Mouse (Mus musculus) lung, adult 2 months (tissue): ENCODE results near the gene Arhgap35. TPM values are rescaled to one million over a fixed set of nuclear protein-coding genes. Genes with fewer than 3 reads are reported as not detected.
"Not testable (repeated sequence)": the region's sequence is repeated elsewhere in the genome, so short reads cannot be mapped to it uniquely, and the experiment has no call there.

ENCODE experiments used
- DNase-seq: peaks from one replicate; pipeline ENCODE4 v3.0.0; 2022
- H3K4me1 ChIP-seq: fragments of 200-500 bp; 2 replicates; pipeline ENCODE4 v1.6.1; 2011; ENCODE audit warnings: low read length; ENCODE audit not compliant: control insufficient read depth, insufficient read depth
- H3K4me3 ChIP-seq: fragments of 200-500 bp; replicated peaks from 2 replicates; pipeline ENCODE3; 2011; ENCODE audit warnings: low read depth, mild to moderate bottlenecking, control low read depth, low read length; ENCODE audit errors: extremely low read depth
- CTCF ChIP-seq: fragments of 200-500 bp; IDR thresholded peaks from 2 replicates; pipeline ENCODE4 v1.5.1; 2011; ENCODE audit warnings: mild to moderate bottlenecking, low read length, control low read depth; ENCODE audit not compliant: insufficient read depth
- POLR2A ChIP-seq: fragments of 200-500 bp; IDR thresholded peaks from 2 replicates; pipeline ENCODE4 v1.6.1; 2011; ENCODE audit warnings: low read depth, mild to moderate bottlenecking, control low read depth, low read length, borderline replicate concordance; ENCODE audit errors: extremely low read depth
- WGBS: fragments of 180-500 bp; shearing (Covaris S2); methylation state at CpG from one replicate; pipeline ENCODE4 v1.1.7; 2018; 5-methylcytosine and 5-hydroxymethylcytosine counted together
- polyA plus RNA-seq: library from polyadenylated mRNA; depleted of rRNA; stranded (reverse); fragments of >200 nt; gene quantifications from 2 replicates; pipeline ENCODE4 v1.2.3, GENCODE M21; 2012; rRNA removed

The Arhgap35 gene
- 22.3 and 27.2 TPM in 2 replicates for polyA plus RNA-seq

DNA sequence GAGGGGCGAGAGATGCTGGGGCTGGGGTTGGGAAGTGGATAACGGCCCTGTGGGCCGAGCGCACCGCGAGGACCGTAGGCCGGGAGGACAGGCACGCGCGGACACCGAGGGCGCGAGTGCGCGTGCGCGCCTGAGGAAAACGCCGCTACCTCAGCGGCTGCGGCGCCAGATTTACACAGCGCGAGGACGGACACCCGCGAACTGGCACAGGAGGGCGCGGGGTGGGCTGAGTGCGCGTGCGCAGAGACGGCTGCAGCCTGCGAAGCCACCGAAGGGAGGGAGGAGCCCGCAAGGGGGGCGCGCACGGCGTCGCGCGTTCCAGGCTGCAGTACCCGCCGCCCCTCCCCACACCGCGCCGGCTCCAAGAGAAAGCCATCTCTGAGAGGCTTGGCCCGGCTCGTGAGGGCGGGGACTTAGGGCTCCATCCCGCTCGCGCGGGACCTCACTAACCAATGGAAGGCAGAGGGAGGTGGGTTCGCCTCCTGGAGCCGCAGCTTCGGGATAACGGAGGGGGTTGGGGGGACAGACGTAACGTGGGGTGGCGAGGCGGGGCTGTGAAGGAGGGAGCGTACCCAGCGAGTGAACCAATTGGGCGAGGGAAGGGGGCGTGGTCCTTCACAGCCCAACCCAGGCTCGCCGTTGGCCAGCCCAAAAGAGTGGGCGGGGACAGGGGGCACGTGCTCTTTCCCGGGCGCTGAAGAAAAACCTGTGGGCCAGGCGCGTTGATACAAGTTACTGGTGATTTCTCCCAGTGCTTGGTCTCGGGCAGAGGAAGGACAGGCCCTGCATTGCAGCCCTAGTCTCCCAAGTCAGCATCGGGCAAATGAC is at the start of gene Arhgap35:
Arhgap35 (minus strand) TSS at position 106 of the 828 bp plus-strand sequence.
- peak within 1 kb of the TSS; percentile 98 for H3K4me3 ChIP-seq
- TF ChIP-seq POLR2A = peak; percentile 88
- no peak for TF ChIP-seq CTCF
- peak; percentile 97 for DNase-seq
- peaks cover 26% of the 10 kb centered on the region for H3K4me1 ChIP-seq
- WGBS = under 1% methylated on average over 78 of the region's 78 CpGs

DNA sequence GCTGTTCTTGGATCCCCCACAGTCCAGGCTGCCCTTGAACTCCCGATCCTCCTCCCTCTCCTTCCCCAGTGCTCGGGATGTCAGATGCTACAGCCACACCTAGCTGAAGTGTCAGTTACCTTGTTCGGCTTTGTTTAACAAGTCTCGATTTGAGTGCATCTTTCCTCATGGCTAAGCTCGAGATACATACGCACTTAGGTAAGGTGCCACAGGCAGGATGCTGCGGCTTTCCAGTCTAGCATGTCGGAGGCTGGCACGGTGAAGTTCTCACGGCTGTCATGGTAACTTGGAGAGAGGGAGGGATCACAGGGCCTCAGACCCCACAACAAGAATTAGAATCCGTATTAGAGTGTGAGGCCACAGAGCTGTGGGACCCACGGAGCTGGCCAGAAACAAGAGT is 29.5 kb upstream of the Arhgap35 start:
- WGBS = 67% methylated on average over 12 of the region's 12 CpGs
- no peak overlapping the region for H3K4me3 ChIP-seq
- DNase-seq = no peak
- no peaks in the 10 kb centered on the region for H3K4me1 ChIP-seq
- no peak for TF ChIP-seq POLR2A
- TF ChIP-seq CTCF = no peak

DNA sequence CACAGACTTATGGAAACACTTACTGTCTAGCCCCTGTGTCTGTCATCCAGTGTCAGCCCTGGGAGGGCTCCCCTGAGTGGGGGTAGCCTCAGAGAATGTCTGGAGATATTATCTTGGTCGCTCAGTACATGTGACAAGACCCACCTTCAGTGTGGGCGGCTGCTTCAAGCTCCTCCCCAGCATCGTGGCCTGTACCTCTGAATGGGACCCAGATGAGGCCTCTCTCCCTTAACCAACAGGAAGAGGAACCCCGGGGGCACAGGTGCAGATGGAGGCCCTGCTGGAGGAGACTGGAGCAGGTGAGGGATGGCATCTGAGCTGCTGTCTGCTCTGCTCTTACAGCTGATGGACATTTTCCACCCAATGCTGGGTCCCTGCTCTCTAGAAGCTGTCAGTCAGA is 28.3 kb upstream of the Arhgap35 start:
- not testable (repeated sequence) for DNase-seq, H3K4me3 ChIP-seq, H3K4me1 ChIP-seq
- WGBS = 27% methylated on average over 4 of the region's 4 CpGs

DNA sequence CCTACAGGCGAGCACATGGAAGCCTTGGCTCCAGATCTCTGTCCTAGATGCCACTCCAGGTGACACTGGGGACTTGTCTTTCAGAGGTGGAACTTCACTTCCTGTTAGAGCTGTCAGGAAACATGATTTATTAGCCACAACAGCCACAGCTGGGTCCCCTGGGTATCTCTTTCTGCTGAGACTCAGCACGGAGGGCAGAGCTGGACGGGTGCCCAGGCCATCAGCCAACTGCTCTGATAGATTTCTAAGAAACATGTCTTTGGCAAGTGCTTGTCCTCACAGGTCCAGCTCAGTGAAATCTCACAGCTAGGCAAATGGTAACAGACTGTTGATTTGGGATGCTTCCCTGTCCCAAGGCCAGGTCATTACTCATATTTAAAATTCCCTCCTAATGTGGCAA is 24.2 kb upstream of the Arhgap35 start:
- 42% methylated on average over 3 of the region's 3 CpGs for WGBS

DNA sequence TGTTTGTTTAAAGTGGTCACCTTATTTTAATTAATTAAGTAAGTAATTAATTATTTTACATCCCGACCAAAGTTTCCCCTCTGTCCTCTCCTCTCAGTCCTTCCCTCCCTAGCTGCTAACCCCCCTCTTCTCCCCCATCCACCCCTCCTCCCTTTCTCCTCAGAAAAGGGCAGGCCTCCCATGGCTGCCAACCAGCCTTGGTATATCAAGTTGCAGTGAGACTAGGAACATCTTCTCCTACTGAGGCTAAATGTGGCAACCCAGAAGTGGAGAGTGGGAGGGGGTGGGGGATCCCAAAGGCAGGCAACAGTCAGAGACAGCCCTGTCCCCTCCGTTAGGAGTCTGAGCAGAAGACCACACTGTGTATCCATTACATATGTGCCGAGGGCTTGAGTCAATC is 20.3 kb upstream of the Arhgap35 start:
- WGBS = 61% methylated on average over 3 of the region's 3 CpGs
- Histone ChIP-seq H3K4me3 (no peak overlapping the region), H3K4me1 (no peaks in the 10 kb centered on the region)
- no peak for DNase-seq
- TF ChIP-seq CTCF = no peak

More for the DNA sequence above, 24.2 kb upstream of the Arhgap35 start:
- Histone ChIP-seq H3K4me1 (no peaks in the 10 kb centered on the region), H3K4me3 (no peak overlapping the region)
- no peak for TF ChIP-seq CTCF
- no peak for TF ChIP-seq POLR2A
- no peak for DNase-seq

DNA sequence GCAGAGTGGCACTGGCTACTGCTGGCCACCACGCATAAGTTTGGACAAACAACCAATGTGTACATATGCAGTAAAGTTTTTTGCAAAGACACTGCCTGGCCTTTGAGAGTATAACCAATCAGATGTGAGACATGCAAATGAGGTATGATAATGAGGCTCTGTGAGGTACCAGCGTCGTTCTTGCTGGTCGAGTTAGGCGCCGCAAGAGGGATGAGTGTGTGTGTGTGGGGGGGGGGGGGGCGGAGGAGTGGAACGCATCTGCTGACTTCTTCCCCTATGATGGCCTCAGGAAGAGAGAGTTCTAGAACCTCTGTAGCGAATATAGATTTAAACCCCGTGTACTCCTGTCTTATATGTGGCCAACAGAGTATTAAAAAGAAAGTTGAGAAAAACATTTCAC is 19.1 kb upstream of the Arhgap35 start:
- H3K4me1 ChIP-seq, DNase-seq, H3K4me3 ChIP-seq: not testable (repeated sequence)
- WGBS = 16% methylated on average over 10 of the region's 10 CpGs

DNA sequence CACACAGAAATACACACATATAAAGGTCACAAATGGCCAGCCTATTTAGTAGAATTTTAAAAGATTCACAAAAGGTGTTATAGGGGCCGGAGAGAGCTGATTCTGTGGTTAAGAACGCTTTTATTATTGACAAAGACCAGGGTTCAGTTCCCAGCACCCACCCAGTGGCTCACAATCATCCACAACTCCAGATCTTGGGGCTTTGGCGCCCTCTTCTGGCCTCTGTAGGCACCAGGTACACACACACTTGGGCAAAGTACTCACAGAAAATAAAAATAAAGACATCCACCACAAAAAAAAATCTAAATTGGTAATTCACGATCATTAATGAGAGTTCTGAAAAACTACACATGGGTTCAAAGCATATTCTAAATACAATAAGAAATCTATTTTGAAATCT is 17.1 kb upstream of the Arhgap35 start:
- TF ChIP-seq POLR2A = no peak
- no peak for TF ChIP-seq CTCF
- Histone ChIP-seq H3K4me3 (no peak overlapping the region), H3K4me1 (no peaks in the 10 kb centered on the region)
- no peak for DNase-seq
- 69% methylated on average over 4 of the region's 4 CpGs for WGBS

DNA sequence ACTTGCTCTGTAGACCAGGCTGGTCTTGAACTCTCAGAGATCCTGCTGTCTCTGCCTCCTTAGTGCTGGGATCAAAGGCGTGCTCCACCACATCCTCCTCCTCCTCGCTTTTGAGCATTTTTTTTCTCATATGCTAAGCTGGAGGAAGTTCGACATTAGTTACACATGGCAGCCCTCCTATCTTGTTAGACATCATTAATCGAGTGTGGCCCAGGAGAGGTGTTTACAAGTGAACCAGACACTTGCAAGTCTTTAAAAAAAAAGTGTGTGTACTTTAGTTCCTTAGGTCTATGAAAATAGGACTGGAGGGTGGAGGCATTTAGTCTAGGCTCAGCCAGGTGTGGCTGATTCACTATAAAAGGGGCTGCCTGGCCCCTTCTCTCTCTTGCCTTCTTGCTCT is 16.2 kb upstream of the Arhgap35 start:
- no peaks in the 10 kb centered on the region for H3K4me1 ChIP-seq
- DNase-seq = no peak
- H3K4me3 ChIP-seq = no peak overlapping the region
- 29% methylated on average over 4 of the region's 4 CpGs for WGBS
- TF ChIP-seq CTCF (no peak), POLR2A (no peak)

DNA sequence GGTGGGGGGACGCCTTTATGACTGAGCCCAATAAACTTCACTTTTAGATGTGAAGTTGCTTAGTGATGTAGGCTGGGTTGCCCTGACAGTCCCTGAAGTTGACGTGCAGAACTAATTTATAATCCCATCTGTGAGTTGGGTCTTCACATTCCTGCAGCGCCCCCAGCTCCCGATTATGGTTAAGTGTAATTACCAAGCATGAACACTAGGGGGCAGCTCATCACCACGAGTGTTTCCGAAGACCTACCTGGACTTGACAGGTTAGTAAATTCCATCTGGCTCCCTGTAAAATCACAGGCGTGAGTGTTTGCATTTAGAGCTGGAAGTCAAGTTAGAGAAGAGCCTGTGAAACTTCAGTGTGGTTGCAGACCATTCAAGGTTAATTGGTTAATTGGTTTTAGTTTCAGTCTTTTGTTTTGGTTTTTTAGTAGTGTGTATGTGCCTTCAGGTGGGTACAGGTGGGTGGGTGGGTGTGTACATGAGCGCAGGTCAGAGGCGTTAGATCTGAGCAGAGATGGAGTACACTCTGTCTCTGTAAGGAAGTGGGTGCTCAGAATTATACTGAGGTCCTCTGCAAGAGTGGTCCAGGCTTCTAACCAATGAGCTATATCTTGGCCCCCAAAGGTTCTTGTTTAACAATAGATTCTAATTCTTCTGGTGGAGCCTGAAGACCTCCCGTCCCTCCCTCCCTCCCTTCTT is 15.0 kb upstream of the Arhgap35 start:
- TF ChIP-seq CTCF (peak; percentile 64), POLR2A (no peak)
- DNase-seq = peak; percentile 35
- WGBS = 16% methylated on average over 10 of the region's 10 CpGs

DNA sequence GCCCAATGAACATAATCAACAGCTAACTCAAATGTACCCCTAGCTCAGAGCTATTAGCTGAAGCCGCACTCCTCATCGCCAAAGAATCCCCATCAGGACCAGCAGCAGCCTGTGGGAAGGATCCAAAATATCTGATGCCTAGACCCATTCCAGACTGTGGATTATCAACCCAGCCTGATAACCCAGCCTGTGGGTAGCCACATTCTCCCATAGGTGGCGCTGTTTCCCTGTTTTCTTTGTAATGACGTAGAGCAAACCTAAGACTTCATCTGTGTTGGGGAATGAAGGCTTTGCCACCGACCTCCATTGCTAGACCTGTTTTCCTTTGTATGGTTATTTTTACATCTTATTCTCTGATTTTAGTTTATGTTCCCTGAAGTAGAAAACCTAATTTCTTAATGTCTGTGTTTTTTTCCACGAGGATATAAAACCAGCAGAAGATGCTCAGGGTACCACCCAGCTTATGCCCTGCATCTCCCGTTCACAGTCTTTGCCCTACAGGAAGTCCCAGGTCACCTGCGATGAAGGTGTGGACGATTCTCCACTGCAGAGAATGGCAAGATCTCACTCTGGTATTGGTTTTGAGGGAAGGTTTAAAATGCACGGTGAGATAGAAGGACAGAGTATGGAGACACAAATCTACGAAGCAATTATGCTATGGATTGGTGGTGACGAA is 13.4 kb upstream of the Arhgap35 start:
- no peak for TF ChIP-seq POLR2A
- TF ChIP-seq CTCF = peak; percentile 70
- WGBS = 31% methylated on average over 12 of the region's 12 CpGs
- no peak for DNase-seq
- H3K4me3 ChIP-seq = no peak overlapping the region
- no peaks in the 10 kb centered on the region for H3K4me1 ChIP-seq

More for the DNA sequence above, 15.0 kb upstream of the Arhgap35 start:
- Histone ChIP-seq H3K4me1 (no peaks in the 10 kb centered on the region), H3K4me3 (no peak overlapping the region)
